Mouse (Mus musculus): ENCODE measurements at regions not wholly inside any gene's neighbourhood (a gene's known extent, or its start where the extent isn't known, plus 50 kb on each side); places are given as distances from the start of the nearest gene placed in this dataset.

DNA sequence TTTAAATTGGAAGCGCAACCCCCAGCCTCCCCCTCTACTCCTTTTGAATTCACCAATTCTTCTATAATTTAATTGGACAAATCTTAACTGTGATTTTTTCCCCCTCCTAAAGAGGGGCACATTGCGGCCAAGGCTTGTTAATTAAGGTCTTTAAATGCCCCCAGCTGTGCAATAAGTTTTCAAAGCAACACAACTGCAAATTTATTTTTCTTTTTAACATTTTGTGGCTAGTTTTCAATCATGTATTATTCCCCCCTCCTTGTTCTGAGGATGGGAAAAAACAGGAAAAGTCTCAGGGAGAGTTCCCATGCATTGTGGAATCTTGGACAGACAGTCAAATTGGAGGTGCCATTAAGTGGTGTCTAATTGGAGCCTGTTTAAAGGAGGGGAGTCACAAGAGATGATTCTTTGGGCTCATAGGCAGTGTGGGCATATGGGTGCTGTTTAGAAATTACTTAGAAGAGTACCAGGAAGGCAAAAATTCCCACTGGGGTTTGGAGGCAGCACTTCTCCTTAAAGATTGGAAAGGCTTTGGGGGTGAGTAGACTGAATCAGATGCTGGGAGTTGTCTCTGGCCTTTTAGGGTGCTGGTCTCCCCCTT is 281.9 kb upstream of the Sall1 start:
- DNase-seq (ENCODE audit: low spot score) = no peak

DNA sequence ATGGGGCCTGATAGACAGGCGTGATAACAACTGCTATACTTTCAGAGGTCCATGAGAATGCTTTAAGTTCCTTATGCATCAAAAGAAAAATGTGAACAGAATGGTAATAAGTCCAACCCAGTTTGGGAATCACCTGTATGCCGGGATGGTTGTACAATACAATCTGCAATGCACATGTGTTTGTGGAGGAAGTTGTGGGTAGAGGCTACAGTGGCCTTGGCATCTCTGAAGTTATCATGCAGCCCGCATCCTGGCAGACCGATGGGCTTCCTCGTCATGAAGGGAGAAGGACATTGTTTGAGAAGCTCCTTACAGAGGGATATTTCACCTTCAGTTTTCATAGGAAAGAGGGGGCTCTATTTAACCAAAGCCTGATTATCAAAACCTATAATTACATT is 281.3 kb upstream of the Sall1 start:
- DNase-seq (ENCODE audit: low spot score) = no peak

DNA sequence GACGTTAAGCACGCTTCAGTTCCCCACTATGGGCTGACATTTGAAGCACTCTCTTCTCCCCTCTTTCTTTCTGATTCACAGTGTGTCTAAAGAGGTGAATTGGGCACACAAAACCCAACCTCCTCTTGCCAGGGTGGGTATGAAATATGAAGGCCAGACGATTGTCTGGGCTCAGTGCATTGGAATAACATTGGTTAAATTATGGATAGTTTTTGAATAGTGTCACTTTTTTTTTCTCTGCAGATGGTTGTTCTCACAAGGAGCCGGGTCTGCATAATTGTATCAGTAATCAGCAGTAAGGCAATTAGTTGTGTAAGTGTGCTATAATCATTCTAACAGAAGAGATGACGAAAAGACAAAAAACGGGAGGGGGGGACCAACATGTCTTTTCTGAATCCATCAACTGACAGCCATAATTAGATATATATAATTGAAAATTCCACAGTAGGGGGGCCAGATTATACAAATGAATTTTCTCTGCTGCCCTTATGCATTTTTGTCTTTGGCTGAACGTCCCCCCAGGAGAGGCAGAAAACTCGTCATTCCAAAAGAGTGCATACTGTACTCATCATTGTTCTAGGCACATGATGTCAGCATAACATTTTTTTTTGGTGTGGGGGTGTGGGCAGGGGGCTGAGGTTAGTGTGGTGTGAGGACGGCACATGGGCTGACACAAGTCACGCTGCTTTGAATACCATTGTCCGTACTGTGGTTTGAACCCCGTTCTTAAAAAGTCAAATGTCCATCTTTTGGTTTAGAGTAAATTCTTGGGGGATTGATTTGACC is 280.7 kb upstream of the Sall1 start:
- no peak for DNase-seq (ENCODE audit: low spot score)

DNA sequence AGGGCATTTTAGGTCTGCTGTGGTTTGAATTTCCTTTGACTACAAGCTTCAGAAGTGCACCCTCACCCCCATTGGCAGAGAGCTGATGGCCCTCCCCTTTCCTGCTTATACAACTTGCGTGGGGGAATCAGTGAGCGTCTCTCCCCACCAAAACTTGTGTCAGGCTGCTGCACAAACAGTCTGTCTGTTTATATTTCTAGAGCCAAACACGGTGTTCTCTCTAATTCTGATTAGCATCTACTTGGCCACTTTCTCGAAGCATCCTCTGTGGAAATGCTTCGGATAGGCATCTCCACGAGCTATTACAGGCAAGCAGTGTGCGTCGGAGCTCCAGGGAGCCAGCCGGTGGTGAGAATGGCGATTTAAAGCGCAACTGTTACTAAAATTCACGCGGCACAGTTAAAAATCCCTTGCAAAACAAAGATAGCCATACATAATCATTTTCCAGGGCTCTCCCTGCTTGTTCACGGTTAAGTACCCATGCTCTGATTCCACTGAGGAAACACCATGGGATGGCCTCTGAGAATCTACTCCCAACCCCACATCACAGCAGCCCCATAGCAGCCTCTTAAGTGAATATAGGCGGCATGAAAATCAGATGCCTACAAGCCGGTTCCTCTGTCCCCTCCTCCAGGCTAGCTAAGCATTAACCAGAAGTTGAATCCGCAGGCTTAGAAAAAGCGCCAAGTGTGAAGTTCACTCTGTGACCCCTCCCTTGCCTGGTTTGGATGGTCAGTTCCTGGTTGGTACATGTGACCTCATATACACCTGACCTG is 273.7 kb upstream of the Sall1 start:
- DNase-seq (ENCODE audit: low spot score) = no peak

DNA sequence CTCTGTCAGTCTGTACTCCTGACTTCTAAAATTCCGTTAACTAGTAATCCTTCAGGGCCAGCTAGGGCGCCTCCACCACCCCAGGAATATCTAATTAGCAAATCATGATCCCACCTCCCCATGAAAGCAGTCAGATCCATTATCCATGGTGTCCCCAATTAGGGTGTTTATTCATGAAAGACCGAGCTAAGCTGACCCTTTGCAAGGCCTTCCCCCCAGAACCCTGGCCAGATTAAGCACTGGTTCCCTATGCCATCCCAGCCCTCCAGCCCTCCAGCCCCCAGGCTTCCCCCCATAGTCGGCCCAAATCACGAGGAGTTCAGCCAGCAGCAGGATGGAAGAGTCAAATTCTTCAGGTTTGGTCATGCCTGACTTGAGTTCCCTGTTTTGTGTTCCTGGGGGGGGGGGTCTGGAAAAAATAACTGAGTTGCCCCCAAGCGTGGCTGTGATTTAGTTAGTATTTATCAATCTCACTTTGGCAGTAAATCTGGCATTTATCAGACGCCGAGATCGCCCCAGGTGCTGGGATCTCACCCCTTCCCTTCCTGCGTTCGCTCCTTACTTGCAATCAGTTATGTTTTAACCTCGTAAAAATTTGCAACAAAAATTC is 272.7 kb upstream of the Sall1 start:
- no peak for DNase-seq (ENCODE audit: low spot score)

DNA sequence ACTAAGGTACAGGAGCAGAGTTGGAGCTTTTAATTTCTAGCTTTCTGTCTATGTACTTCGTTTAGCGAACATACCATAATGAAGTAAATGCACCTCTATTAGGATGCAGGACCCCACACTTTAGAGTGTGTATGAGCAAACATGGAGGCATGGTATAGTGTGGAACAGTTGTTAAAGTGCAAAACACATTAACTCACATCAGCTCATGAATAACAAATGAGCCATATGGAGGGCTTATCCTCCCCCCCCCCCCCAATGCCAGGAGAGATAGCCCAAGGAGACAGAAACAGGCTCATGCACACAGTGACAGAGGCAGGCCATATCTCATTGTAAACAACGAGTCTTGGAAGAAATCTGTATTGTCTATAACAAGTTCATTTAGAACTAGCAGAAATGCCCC is 270.9 kb upstream of the Sall1 start:
- DNase-seq (ENCODE audit: low spot score) = no peak

DNA sequence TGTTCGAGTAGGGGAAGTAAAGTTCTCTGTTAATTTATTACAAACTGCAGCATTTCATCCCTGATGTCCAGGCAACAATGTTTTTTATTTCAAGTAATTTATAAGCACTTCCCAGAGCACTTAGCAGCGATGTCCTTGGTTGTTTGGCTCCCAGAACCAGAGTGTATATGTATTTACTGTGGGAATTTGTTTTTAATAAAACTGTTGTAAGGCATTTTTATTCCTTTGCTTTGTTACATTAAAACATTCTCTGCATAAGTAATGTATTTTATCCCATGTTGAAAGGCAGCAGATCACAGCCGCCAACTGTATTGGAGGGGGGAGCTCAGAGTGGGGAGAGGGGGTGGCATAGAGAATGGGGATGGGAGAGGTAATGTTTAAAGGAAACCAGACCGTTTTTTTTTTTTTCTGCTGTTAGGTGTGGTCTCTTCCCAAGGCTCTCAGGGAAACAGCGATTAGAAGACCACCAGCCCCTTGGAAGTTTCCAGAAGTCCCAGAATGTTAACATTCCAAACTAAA is 266.8 kb upstream of the Sall1 start:
- DNase-seq (ENCODE audit: low spot score) = no peak

DNA sequence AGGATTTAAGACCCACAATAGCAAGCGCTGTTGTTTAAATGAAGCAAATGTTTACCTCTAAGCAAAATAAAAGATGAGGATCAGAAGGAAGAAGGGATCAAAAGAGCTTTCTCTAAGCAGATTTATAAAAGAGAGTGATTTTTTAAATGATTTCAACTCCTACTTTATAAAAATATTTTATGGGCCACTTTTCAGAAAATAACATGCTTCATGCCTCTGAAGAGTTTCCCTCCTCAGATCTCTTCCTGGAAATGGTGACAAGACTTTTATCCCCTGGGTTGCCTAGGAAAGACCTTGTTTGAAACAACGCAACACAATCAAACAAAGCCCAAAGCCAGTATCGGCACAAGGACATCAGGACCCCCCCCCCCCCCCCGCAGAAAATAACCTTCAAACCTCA is 265.6 kb upstream of the Sall1 start:
- DNase-seq (ENCODE audit: low spot score) = no peak

DNA sequence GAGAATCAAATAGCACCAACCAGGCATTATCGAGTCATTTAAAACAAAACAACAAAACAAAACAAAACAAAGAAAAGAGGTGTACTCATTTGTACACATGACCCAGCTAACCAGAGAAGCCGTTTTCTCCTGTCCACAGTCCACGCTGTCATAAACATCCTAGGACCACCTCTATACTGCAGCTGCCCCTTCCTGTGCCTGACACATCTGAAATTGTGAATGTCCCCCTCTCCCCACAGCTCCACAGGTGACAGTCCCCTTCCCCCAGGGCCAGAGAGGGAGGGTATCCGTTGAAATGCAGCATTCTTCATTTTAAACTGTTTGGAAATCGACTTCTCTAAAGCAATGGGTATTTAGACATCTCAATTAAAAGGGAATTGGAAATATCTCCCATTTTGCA is 265.0 kb upstream of the Sall1 start:
- DNase-seq (ENCODE audit: low spot score) = no peak

DNA sequence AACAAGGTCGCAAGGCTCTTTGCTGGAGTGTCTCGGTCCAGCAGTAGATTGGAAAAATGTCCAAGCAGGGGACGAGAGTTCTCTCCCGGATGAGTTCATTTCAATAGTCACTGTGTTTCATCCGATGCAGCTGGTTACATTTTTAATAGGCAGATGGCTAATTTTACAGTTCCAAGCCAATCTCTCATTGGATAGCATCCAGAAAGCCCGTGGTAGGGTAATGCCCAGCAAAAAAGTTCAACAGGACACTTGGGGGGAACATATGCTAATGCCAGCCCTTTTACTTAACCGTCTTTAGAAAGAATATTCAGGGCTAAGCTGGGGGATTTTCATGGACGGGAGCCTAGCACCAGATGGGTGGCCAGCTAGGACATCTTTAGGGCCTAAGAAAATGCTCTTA is 264.6 kb upstream of the Sall1 start:
- DNase-seq (ENCODE audit: low spot score) = no peak

DNA sequence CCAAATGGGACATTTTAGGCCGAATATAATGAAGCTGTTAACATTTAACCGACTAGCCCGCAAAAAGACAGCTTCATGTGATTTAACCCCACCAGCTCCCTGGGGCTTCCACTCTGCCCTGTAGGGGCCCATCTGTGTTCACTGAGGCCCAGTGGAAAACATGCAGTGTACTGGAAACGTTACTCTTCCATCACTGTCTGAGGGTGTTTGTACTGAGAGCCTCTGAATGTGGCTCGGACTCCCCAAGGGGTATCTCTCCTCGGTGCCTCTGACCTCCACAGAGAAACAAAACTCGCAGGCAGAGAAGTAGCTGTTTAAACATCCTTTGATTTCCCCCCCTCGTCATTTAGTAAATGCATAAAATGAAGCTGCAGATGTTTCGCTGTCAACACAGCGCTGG is 263.6 kb upstream of the Sall1 start:
- DNase-seq (ENCODE audit: low spot score) = no peak

DNA sequence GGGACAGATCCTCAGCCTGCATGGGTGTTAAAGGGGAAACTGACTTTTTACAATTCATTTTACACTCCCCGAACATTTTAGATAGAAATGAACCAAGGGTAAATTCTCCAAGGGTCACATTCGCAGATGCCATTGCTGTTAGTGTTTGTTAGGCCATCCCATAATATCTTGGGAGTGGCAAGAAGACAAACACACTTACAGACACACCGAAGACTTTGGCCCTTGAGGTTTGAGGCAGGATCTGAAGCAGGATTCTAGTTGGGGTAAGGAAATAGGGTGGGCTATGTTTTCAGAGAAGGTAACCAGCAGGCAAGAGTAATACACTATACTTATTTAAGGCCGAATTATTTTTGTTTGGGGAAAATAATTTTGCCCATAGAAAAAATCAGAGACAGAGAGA is 263.1 kb upstream of the Sall1 start:
- no peak for DNase-seq (ENCODE audit: low spot score)

DNA sequence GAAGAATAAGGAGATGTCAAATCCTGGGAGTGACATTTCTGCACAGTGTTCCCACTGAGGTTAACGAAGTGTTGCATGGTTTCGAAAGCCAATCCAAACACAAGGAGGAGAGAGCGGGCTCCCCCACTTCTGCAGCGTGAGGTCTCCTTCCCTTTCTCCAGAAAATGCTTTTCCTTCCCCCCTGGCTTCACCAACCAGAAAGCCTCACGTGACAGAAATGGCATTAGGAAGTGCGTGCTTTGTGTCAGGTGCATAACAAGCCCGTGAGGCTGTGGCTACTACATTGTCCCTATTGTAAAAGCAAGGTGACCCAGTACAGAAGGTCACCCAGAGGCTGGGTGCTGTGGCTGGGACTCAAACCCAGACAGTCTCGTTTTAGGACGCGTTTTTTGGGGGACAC is 260.2 kb upstream of the Sall1 start:
- DNase-seq (ENCODE audit: low spot score) = no peak

DNA sequence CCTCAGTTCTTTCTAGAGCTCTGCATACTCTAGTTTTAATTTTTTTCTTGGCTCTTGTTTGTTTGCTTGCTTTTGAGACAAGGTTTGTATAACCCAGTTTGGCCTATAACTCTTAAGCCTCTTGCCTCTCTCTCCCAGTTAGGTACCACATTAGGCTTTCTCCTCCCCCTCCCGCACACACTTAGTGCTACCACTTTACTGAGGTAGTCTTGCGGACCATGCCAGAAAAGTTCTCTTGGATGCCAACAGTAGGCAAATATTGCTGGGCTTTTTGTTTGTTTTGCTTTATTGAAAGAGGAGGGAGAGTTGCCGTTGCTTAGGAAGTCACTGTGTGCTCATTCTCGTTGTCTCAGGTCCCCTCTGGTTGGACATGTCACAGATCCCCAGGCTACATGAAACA is 259.4 kb upstream of the Sall1 start:
- no peak for DNase-seq (ENCODE audit: low spot score)

DNA sequence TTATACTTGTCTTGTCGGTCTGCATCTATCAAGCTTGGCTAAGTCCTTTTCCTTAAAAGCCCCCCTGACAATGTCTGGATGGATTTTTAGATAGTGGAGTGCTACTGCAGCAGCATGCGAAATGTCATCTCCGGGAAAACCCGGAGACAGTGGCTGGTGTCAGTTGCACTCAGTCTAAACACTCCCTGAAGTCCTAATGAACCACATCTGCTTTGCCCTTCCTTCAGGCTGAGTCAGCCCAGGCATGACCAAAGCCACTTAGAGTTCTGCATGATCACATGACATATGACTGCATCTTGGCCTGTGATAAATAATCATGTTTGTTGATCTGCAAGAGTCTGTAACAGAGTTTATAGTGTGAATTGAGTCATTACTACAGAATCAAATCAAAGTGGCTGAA is 255.7 kb upstream of the Sall1 start:
- no peak for DNase-seq (ENCODE audit: low spot score)

DNA sequence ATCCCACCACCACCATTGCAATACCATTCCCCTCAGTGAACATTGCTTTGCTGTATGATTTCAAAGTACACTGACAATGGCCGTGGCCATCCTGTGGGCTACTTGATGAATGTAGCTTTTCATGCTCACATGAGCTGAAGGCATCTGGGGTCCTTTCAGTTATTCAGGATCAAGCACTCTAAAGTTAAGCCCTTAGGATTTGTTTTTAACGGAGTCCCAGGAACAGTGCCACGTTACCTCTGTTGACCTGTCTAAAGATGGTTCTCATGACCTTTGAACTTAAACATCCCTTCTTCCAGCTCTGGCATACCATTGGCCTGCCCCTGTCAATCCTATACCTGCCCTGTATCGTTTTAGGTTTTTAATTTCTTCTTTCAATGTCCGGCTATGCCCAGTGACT is 251.7 kb upstream of the Sall1 start:
- no peak for DNase-seq (ENCODE audit: low spot score)

DNA sequence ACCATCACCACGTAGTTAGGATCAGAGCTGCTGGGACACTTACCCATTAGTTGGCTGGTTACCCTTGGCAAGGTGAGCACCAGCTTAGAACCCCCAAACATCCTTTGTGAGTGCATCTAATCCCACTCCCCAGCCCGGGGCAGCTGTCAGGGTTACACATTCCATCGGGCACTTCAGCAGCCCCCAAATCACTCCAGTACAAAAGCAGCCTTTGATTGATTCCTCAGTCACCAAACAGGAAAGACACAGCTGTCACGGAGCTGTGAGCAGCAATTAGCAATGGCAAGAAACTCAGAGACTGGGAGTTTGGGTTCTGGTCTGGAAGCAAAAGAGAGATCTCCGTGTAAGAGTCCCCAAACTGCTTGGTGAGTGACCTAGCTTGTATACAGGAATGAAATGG is 245.1 kb upstream of the Sall1 start:
- no peak for DNase-seq (ENCODE audit: low spot score)

DNA sequence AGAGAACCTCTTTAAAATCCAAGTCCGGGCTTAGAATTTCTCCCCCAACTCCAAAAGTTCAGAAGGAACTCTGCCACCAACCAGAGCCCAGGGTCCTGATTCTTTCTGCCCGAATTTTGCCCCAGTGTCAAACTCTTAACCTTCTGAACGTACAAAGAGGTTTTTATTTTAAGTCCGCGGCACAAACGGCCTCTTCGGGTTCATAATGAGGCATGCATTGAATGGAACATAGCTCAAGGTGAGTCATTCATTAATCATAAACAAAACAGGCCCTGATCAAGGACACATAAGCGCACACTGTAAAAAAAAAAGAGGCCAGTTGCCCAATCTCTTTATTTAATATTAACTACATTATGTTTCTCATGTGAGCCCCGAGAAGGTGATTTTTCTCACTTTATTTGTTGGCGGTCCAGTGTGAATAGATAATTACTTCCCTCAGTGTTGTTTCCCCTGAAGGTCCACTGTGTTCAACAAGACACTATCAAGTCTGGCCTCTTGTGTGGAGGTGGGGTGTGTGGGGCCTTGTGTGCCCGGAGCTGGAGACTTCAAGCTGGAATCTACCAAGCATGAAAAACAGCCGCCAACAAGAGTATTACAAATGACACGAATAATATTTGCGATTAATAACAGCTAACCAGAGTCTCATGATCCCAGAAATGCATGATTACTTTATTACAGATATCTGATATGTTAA is 241.1 kb upstream of the Sall1 start:
- no peak for DNase-seq (ENCODE audit: low spot score)

DNA sequence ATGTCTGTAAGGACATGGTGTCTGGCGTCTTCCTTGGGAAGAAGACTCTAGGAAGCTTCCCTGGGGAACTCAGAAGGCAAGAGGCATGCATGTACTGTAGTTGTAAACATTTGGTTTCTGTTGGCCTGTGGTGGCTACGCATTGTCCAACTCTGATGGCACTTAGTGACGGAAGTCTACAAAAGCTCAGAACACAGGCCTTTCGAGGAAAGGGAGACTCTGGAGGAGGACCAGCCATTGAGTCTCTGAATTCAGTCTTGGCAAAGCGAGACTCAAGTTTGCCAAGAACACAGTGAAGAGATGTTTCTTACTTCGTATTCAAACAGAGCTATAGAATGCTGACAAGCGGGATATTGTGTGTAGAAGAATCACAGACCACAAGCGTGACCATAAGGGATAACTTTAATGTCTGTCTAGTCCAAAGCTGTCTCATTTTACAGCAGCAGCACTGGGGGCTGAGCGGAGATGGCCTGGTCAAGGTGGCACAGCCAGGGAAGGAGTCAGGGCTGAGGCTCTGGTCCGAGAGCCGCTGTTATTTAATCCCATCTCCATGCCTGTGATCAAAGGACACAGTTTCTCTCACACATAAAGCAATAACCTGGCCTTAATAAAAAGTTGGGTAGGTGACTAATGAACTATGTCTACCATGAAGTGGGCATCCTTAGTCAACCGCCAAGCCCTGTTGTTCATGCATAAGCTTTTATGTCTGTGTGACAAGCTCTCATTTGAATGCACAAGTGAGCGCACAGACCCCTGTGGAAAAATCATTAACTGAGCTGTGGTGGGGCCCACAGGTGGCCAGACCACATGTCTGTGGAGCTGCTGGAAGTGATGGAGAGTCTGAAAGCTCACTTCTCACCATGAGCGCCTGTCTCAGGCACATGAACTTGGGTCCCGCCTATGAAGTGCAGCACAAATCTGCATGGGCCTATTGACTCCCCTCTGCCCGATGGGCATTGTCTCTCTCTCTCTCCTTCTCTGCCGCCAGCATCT is 239.4 kb upstream of the Sall1 start:
- no peak for DNase-seq (ENCODE audit: low spot score)

DNA sequence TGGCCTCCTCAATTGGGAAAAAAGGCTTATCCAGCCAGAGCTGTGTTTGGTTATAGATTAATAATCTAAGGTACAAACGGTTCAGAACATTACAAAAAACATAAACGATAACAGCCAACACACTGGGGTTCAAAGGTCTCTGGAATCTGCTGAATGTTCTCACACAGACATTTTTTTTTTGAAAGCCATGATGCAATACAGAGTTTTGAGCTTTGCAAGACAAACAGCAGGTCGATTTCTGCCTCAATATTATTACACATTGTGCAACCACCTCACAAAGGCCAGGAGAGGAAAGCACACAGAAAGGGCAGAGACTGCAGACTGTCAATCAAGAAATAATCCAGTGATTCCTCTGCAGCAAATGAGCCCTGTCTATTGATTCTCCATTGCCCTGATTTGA is 235.9 kb upstream of the Sall1 start:
- no peak for DNase-seq (ENCODE audit: low spot score)

DNA sequence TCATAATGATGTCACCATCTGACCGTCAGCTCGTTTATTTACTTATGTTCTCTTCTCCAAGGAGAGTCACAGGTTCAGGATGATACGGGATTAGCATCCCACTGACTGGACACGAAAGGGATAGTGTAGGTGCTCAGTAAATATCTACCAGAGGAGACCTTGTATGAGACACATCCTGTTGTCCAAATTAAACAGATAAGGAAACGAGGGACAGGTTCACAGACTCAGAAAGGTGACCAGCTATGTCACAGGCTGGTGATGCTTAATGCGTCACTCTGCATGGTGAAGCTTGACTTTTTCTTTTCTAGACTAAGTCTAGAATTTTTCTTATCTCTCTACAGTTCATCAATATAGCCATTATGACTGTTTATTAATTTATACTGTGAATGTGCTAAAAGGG is 235.2 kb upstream of the Sall1 start:
- no peak for DNase-seq (ENCODE audit: low spot score)

All from ovary, adult 18-20 months (tissue).